Mouse (Mus musculus) frontal cortex, adult (tissue): ENCODE measurements at regions not wholly inside any gene's neighbourhood (a gene's known extent, or its start where the extent isn't known, plus 50 kb on each side); places are given as distances from the start of the nearest gene placed in this dataset.

Source experiments
- ATAC-seq: cut with Nextera tagmentation; 2 replicates; pipeline ENCODE4 v1.9.2; 2017; ENCODE audit warnings: mild to moderate bottlenecking, moderate library complexity, mixed read lengths; ENCODE audit not compliant: low TSS enrichment

GRCm38 (mm10) chr1:193578661-193579175 lies 208.6 kb upstream of the Camk1g start:
- no peak for ATAC-seq

GRCm38 (mm10) chr1:193577821-193578220 lies 207.7 kb upstream of the Camk1g start:
- no peak for ATAC-seq

- ATAC-seq, result peak; percentile 86
Observed at GRCm38 (mm10) chr1:193575986-193576713, 206.1 kb upstream of the Camk1g start.

GRCm38 (mm10) chr1:193572827-193573226 lies 202.7 kb upstream of the Camk1g start:
- ATAC-seq, result peak; percentile 65

GRCm38 (mm10) chr1:193572411-193572810 lies 202.3 kb upstream of the Camk1g start:
- no peak for ATAC-seq

GRCm38 (mm10) chr1:193571088-193571487 lies 201.0 kb upstream of the Camk1g start:
- no peak for ATAC-seq

- no peak for ATAC-seq
Observed at GRCm38 (mm10) chr1:193568586-193569174, 198.6 kb upstream of the Camk1g start.

GRCm38 (mm10) chr1:193567217-193567616 lies 197.1 kb upstream of the Camk1g start:
- ATAC-seq, result no peak

GRCm38 (mm10) chr1:193564225-193564624 lies 194.1 kb upstream of the Camk1g start:
- ATAC-seq, result no peak

GRCm38 (mm10) chr1:193562242-193562641 lies 192.1 kb upstream of the Camk1g start:
- ATAC-seq, result no peak

GRCm38 (mm10) chr1:193558122-193558521 lies 188.0 kb upstream of the Camk1g start:
- ATAC-seq, result no peak

- no peak for ATAC-seq
Observed at GRCm38 (mm10) chr1:193554731-193555130, 184.6 kb upstream of the Camk1g start.

- no peak for ATAC-seq
Observed at GRCm38 (mm10) chr1:193552348-193552747, 182.2 kb upstream of the Camk1g start.

GRCm38 (mm10) chr1:193551340-193551739 lies 181.2 kb upstream of the Camk1g start:
- ATAC-seq, result no peak

GRCm38 (mm10) chr1:193550761-193551160 lies 180.7 kb upstream of the Camk1g start:
- ATAC-seq, result no peak

- no peak for ATAC-seq
Observed at GRCm38 (mm10) chr1:193547356-193547755, 177.3 kb upstream of the Camk1g start.

GRCm38 (mm10) chr1:193546044-193546432 lies 175.9 kb upstream of the Camk1g start:
- no peak for ATAC-seq

GRCm38 (mm10) chr1:193545406-193546043 lies 175.4 kb upstream of the Camk1g start:
- no peak for ATAC-seq

- no peak for ATAC-seq
Observed at GRCm38 (mm10) chr1:193544804-193545203, 174.7 kb upstream of the Camk1g start.

- no peak for ATAC-seq
Observed at GRCm38 (mm10) chr1:193543834-193544233, 173.7 kb upstream of the Camk1g start.

GRCm38 (mm10) chr1:193543284-193543683 lies 173.2 kb upstream of the Camk1g start:
- no peak for ATAC-seq

- ATAC-seq, result no peak
Observed at GRCm38 (mm10) chr1:193541934-193542580, 172.0 kb upstream of the Camk1g start.
